Mouse (Mus musculus): ENCODE measurements at regions not wholly inside any gene's neighbourhood (a gene's known extent, or its start where the extent isn't known, plus 50 kb on each side); places are given as distances from the start of the nearest gene placed in this dataset.

GRCm38 (mm10) chr1:193578661-193579175 lies 208.6 kb upstream of the Camk1g start:
- TF ChIP-seq POLR2A (IDR thresholded peaks at IDR 0.05; ENCODE audit: low read depth, low read length) (no peak), CTCF (IDR thresholded peaks at IDR 0.05; ENCODE audit: extremely low read depth, insufficient read length, insufficient replicate concordance, low read depth, low read length) (no peak)

Data from small intestine, adult 2 months (tissue).